Mouse (Mus musculus) midbrain, embryonic 15.5 days (tissue): ENCODE results near the gene Ppm1h. TPM values are rescaled to one million over a fixed set of nuclear protein-coding genes. Genes with fewer than 3 reads are reported as not detected.
A peak's percentile ranks its signal among the peaks of the same experiment; 100 is the strongest.
"Not testable (repeated sequence)": the region's sequence is repeated elsewhere in the genome, so short reads cannot be mapped to it uniquely, and the experiment has no call there.

Experiments
- ATAC-seq: fragments of 200-750 bp; cut with Nextera tagmentation; replicated peaks from 2 replicates; pipeline ENCODE4 v1.8.0; 2017; ENCODE audit warnings: moderate TSS enrichment
- H3K27ac ChIP-seq: fragments of 300-500 bp; sonication (generic); 2 replicates; pipeline ENCODE4 v1.5.1; 2015; ENCODE audit warnings: mild to moderate bottlenecking, inconsistent platforms
- H3K27me3 ChIP-seq: fragments of 300-500 bp; sonication (generic); replicated peaks from 2 replicates; pipeline ENCODE4 v1.6.1; 2015; ENCODE audit warnings: inconsistent platforms
- H3K36me3 ChIP-seq: fragments of 300-500 bp; sonication (generic); replicated peaks from 2 replicates; pipeline ENCODE4 v1.6.1; 2015; ENCODE audit warnings: inconsistent platforms
- H3K4me1 ChIP-seq: fragments of 300-500 bp; sonication (generic); 2 replicates; pipeline ENCODE4 v1.6.1; 2015; ENCODE audit warnings: inconsistent platforms
- H3K4me2 ChIP-seq: fragments of 300-500 bp; sonication (generic); 2 replicates; pipeline ENCODE4 v1.6.1; 2015; ENCODE audit warnings: inconsistent platforms, mild to moderate bottlenecking, moderate library complexity
- H3K4me3 ChIP-seq: fragments of 300-500 bp; sonication (generic); 2 replicates; pipeline ENCODE4 v1.5.1; 2015; ENCODE audit warnings: mild to moderate bottlenecking, inconsistent platforms
- H3K9ac ChIP-seq: fragments of 300-500 bp; sonication (generic); 2 replicates; pipeline ENCODE4 v1.6.1; 2015; ENCODE audit warnings: mild to moderate bottlenecking, inconsistent platforms
- H3K9me3 ChIP-seq: fragments of 300-500 bp; sonication (generic); 2 replicates; pipeline ENCODE4 v1.6.1; 2016; ENCODE audit warnings: inconsistent platforms
- WGBS: fragments of 180-500 bp; shearing (Covaris S2); methylation state at CpG from one replicate; pipeline ENCODE4 v1.1.7; 2015; ENCODE audit warnings: mixed read lengths; 5-methylcytosine and 5-hydroxymethylcytosine counted together
- polyA plus RNA-seq: library from polyadenylated mRNA; unstranded; fragments of >200 nt; fragmentation: Nextera tagmentation; extraction: Ambion mirVana; gene quantifications from 2 replicates; pipeline ENCODE4 v1.2.1, GENCODE M21; 2015

Gene Ppm1h
- polyA plus RNA-seq, 1 experiment from 2014 or later, result 21.4 TPM

GRCm38 (mm10) chr10:122944888-122945287 lies 266.3 kb downstream of the Ppm1h start:
- H3K4me3 ChIP-seq, result no peak overlapping the region
- 68% methylated on average over 5 of the region's 5 CpGs for WGBS
- no peaks in the 10 kb centered on the region for H3K4me1 ChIP-seq
- no peaks in the 10 kb centered on the region for H3K27me3 ChIP-seq
- no peak overlapping the region for H3K4me2 ChIP-seq
- H3K9ac ChIP-seq, result no peak overlapping the region
- no peaks in the 10 kb centered on the region for H3K36me3 ChIP-seq
- H3K9me3 ChIP-seq, result no peaks in the 10 kb centered on the region
- no peak overlapping the region for H3K27ac ChIP-seq
- no peak for ATAC-seq

- H3K9me3 ChIP-seq, result no peaks in the 10 kb centered on the region
- no peak overlapping the region for H3K9ac ChIP-seq
- H3K4me3 ChIP-seq, result no peak overlapping the region
- H3K36me3 ChIP-seq, result no peaks in the 10 kb centered on the region
- no peaks in the 10 kb centered on the region for H3K27me3 ChIP-seq
- no peak overlapping the region for H3K27ac ChIP-seq
- ATAC-seq, result no peak
- H3K4me2 ChIP-seq, result no peak overlapping the region
- 56% methylated on average over 6 of the region's 6 CpGs for WGBS
- H3K4me1 ChIP-seq, result no peaks in the 10 kb centered on the region
These were observed 272.4 kb downstream of the Ppm1h start for GRCm38 (mm10) chr10:122950966-122951365.

DNA sequence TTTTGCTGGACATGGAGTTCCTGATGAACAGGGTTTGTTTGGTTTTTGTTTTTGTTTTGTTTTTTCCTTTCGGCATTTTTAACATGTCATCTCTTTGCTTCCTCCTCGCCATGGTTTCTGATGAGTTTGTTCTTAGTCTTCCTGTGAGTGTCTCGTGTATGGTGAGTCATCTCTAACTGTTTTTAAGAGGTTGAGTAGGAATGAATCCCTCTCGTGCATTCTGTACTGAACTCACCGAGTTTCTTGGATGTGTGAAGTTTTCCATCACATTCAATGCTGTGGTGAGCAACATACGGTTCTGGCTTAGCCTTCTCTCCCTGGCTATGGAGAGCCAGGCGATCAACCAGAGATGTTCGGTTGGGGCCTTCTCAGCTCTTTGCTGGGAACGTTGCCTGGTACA lies 275.0 kb downstream of the Ppm1h start:
- Histone ChIP-seq H3K4me2 (no peak overlapping the region), H3K4me3 (no peak overlapping the region), H3K9me3 (no peaks in the 10 kb centered on the region), H3K36me3 (no peaks in the 10 kb centered on the region), H3K27ac (no peak overlapping the region), H3K27me3 (no peaks in the 10 kb centered on the region), H3K9ac (no peak overlapping the region), H3K4me1 (no peaks in the 10 kb centered on the region)
- no peak for ATAC-seq
- 92% methylated on average over 9 of the region's 9 CpGs for WGBS

GRCm38 (mm10) chr10:122957918-122958317 lies 279.4 kb downstream of the Ppm1h start:
- H3K27ac ChIP-seq, result no peak overlapping the region
- 89% methylated on average over 2 of the region's 2 CpGs for WGBS
- ATAC-seq, result no peak
- no peaks in the 10 kb centered on the region for H3K9me3 ChIP-seq
- H3K4me2 ChIP-seq, result no peak overlapping the region
- peaks cover 4% of the 10 kb centered on the region; the same call in 1 of the 2 replicates for H3K4me1 ChIP-seq
- H3K4me3 ChIP-seq, result no peak overlapping the region
- no peak overlapping the region for H3K9ac ChIP-seq
- H3K36me3 ChIP-seq, result no peaks in the 10 kb centered on the region
- no peaks in the 10 kb centered on the region for H3K27me3 ChIP-seq

GRCm38 (mm10) chr10:122958699-122959098 lies 280.1 kb downstream of the Ppm1h start:
- Histone ChIP-seq H3K4me3 (no peak overlapping the region), H3K4me2 (no peak overlapping the region), H3K9ac (no peak overlapping the region), H3K4me1 (peaks cover 10% of the 10 kb centered on the region), H3K27ac (no peak overlapping the region), H3K27me3 (no peaks in the 10 kb centered on the region), H3K36me3 (no peaks in the 10 kb centered on the region), H3K9me3 (no peaks in the 10 kb centered on the region)
- WGBS, result 82% methylated on average over 5 of the region's 5 CpGs
- no peak for ATAC-seq

DNA sequence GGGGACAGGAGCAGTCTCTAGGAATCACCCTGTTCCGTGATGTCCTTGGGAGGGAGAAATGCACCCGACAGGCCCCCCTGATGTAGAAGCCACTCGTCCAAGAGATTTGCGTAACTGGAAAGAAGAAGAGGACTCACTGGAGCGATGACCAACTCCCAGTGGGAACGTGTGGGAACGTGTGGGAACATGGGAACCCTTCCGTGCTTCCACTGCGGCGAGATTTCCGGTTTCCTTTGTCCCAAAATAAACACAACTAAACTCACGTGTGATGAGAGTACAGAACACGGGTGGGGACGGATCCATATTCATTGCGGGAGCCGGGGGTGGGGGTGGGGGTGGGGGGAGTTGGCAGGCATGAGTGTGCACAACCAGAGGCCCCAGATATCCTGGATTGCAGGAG lies 281.7 kb downstream of the Ppm1h start:
- no peak overlapping the region for H3K4me2 ChIP-seq
- ATAC-seq, result no peak
- H3K4me1 ChIP-seq, result peaks cover 24% of the 10 kb centered on the region
- H3K4me3 ChIP-seq, result no peak overlapping the region
- no peaks in the 10 kb centered on the region for H3K27me3 ChIP-seq
- H3K36me3 ChIP-seq, result no peaks in the 10 kb centered on the region
- H3K9ac ChIP-seq, result no peak overlapping the region
- no peaks in the 10 kb centered on the region for H3K9me3 ChIP-seq
- no peak overlapping the region for H3K27ac ChIP-seq
- WGBS, result 89% methylated on average over 16 of the region's 16 CpGs

GRCm38 (mm10) chr10:122960738-122961137 lies 282.2 kb downstream of the Ppm1h start:
- Histone ChIP-seq H3K36me3 (no peaks in the 10 kb centered on the region), H3K27ac (no peak overlapping the region)
- no peak for ATAC-seq

GRCm38 (mm10) chr10:122961494-122961893 lies 282.9 kb downstream of the Ppm1h start:
- H3K27me3 ChIP-seq, result no peaks in the 10 kb centered on the region
- no peak overlapping the region for H3K27ac ChIP-seq
- no peaks in the 10 kb centered on the region for H3K9me3 ChIP-seq
- H3K4me2 ChIP-seq, result no peak overlapping the region
- H3K4me1 ChIP-seq, result peaks cover 24% of the 10 kb centered on the region
- ATAC-seq, result no peak
- H3K9ac ChIP-seq, result no peak overlapping the region
- no peak overlapping the region for H3K4me3 ChIP-seq
- H3K36me3 ChIP-seq, result no peaks in the 10 kb centered on the region
- WGBS, result 61% methylated on average over 9 of the region's 9 CpGs

More at GRCm38 (mm10) chr10:122960738-122961137, 282.2 kb downstream of the Ppm1h start:
- no peaks in the 10 kb centered on the region for H3K27me3 ChIP-seq
- H3K9me3 ChIP-seq, result no peaks in the 10 kb centered on the region
- H3K9ac ChIP-seq, result no peak overlapping the region
- peaks cover 24% of the 10 kb centered on the region for H3K4me1 ChIP-seq
- no peak overlapping the region for H3K4me3 ChIP-seq
- WGBS, result 72% methylated on average over 16 of the region's 16 CpGs
- no peak overlapping the region for H3K4me2 ChIP-seq

DNA sequence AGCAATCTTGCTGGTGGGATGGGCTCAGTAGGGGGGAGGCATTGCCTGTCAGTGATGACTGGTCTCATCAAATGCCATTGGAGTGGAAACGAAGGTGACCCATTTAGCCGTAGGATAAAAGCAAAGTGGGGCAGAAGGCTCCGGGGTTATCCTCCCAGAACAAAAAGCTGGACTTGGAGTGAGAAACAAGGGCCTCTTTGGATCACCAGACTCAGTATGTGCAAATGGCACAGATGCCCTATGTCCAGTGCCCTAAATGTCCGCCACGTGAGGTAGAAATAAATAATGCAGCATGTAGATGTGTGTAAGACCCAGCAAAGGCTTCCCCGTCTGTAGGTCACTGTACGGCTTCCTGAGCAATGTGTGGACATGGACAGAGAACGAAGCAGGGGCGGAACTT lies 284.1 kb downstream of the Ppm1h start:
- H3K27me3 ChIP-seq, result no peaks in the 10 kb centered on the region
- 50% methylated on average over 9 of the region's 9 CpGs for WGBS
- no peak for ATAC-seq
- no peaks in the 10 kb centered on the region for H3K36me3 ChIP-seq
- H3K9me3 ChIP-seq, result no peaks in the 10 kb centered on the region
- no peak overlapping the region for H3K4me3 ChIP-seq
- no peak overlapping the region for H3K27ac ChIP-seq
- H3K9ac ChIP-seq, result no peak overlapping the region
- H3K4me2 ChIP-seq, result no peak overlapping the region
- peaks cover 24% of the 10 kb centered on the region for H3K4me1 ChIP-seq

GRCm38 (mm10) chr10:122963463-122964240 lies 285.1 kb downstream of the Ppm1h start:
- no peaks in the 10 kb centered on the region for H3K27me3 ChIP-seq
- peak overlapping the region; percentile 49 for H3K4me2 ChIP-seq
- H3K9me3 ChIP-seq, result no peaks in the 10 kb centered on the region
- peak overlapping the region; percentile 74 for H3K27ac ChIP-seq
- H3K9ac ChIP-seq, result peak overlapping the region; percentile 23; the same call in 1 of the 2 replicates
- peak; percentile 72 for ATAC-seq
- under 1% methylated on average over 21 of the region's 21 CpGs for WGBS
- no peaks in the 10 kb centered on the region for H3K36me3 ChIP-seq
- peak overlapping the region; percentile 10 for H3K4me3 ChIP-seq
- peaks cover 24% of the 10 kb centered on the region for H3K4me1 ChIP-seq

DNA sequence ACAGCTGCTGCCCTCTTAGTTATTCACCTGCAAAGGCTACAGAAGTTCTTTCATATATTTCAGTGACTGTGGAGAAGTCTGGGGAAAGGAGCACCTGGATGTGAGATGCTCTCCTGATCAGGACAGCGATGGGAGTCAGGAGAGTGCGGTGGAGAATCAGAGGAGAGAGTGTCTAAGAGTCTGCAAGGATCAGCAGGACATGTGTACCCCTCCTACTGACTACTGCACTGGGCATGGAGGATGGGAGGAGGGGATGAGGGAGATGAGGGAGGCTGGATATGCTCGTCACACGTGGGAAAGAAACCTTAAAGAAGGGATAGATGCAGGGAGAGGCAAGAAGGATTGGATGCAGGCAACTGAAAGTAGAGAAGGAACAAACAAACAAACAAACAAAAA lies 285.7 kb downstream of the Ppm1h start:
- H3K27me3 ChIP-seq, result no peaks in the 10 kb centered on the region
- peaks cover 24% of the 10 kb centered on the region for H3K4me1 ChIP-seq
- 8% methylated on average over 4 of the region's 4 CpGs for WGBS
- peak; percentile 57 for ATAC-seq
- peak overlapping the region; percentile 74 for H3K27ac ChIP-seq
- H3K9me3 ChIP-seq, result no peaks in the 10 kb centered on the region
- no peaks in the 10 kb centered on the region for H3K36me3 ChIP-seq
- no peak overlapping the region for H3K4me3 ChIP-seq
- H3K4me2 ChIP-seq, result peak overlapping the region; percentile 49
- H3K9ac ChIP-seq, result no peak overlapping the region

DNA sequence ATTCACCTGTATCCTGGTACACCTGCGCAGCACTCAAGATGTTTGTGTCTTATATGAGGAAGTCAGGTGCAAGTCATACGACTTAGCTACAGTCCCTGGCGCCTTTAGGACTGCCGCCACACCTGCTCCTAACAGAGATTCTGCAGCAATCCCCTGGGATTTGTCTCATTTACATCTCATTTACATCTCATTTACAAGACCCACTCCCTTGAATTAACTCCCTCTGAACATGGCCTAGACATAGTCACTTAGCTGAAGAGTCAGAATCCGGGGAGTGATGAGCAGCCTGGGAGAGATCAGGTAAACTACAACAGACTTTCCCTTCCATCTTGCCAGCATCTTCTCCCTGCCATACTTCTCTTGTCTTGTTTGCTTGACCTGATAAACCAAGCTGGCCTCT lies 287.1 kb downstream of the Ppm1h start:
- not testable (repeated sequence) for H3K36me3 ChIP-seq, H3K27ac ChIP-seq, H3K27me3 ChIP-seq, H3K9me3 ChIP-seq, H3K9ac ChIP-seq, H3K4me3 ChIP-seq, ATAC-seq, H3K4me2 ChIP-seq
- WGBS, result 65% methylated on average over 5 of the region's 5 CpGs
- H3K4me1 ChIP-seq, result peaks cover 24% of the 10 kb centered on the region

DNA sequence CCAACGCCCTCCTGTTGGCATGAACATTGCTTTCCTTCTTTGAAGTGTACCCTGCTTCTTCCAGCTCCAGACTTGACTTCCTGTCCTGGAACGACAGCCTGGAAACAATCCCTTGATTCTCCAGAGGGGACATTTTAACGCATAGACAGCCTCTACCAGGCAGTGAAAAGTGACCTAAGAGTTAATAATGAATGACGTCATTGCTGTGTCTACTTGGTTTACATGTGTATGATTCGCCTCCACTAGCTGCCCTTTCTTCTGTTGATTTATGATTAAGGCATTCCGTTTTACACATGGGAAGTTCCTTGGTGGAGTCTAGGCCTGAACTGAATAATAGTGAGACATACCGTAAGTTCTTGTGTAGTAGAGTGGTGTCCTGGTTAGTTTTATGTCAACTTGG lies 287.9 kb downstream of the Ppm1h start:
- Histone ChIP-seq H3K9ac (no peak overlapping the region), H3K27ac (no peak overlapping the region), H3K4me3 (no peak overlapping the region), H3K4me2 (no peak overlapping the region), H3K36me3 (no peaks in the 10 kb centered on the region), H3K4me1 (peaks cover 24% of the 10 kb centered on the region), H3K27me3 (no peaks in the 10 kb centered on the region), H3K9me3 (no peaks in the 10 kb centered on the region)
- WGBS, result 85% methylated on average over 7 of the region's 7 CpGs
- ATAC-seq, result no peak
